Mouse (Mus musculus) E14TG2a.4 (cell line): ENCODE results near the gene Chek2.

ENCODE experiments used
- H3K27me3 ChIP-seq: 2 replicates; pipeline ENCODE4 v1.6.1; 2014; ENCODE audit warnings: low read length, control low read depth; ENCODE audit not compliant: insufficient read depth
- H3K36me3 ChIP-seq: 2 replicates; pipeline ENCODE4 v1.6.1; 2014; ENCODE audit warnings: low read length, control low read depth; ENCODE audit not compliant: insufficient read depth
- H3K4me1 ChIP-seq: replicated peaks from 2 replicates; pipeline ENCODE4 v1.6.1; 2014; ENCODE audit warnings: low read depth, low read length, control low read depth
- H3K4me3 ChIP-seq: replicated peaks from 2 replicates; pipeline ENCODE4 v1.5.1; 2014; ENCODE audit warnings: mild to moderate bottlenecking, low read length
- H3K9me3 ChIP-seq: 2 replicates; pipeline ENCODE4 v1.6.1; 2014; ENCODE audit warnings: low read length, control low read depth
- CTCF ChIP-seq: conservative IDR thresholded peaks from 2 replicates; pipeline ENCODE4 v1.5.1; 2014; ENCODE audit warnings: low read length
- NANOG ChIP-seq: IDR thresholded peaks from 2 replicates; pipeline ENCODE4 v1.6.1; 2014; ENCODE audit warnings: borderline replicate concordance, low read length, mixed read lengths
- POU5F1 ChIP-seq: IDR thresholded peaks from 2 replicates; pipeline ENCODE4 v1.6.1; 2014; ENCODE audit warnings: low read length, borderline replicate concordance

The Chek2 gene

GRCm38 (mm10) chr5:110839678-110840365, at the start of gene Chek2, which contains the start of gene Hscb:
Gene Chek2, plus strand, starts transcription at chr5:110839979.
Gene Hscb, minus strand, starts transcription at chr5:110839777.
- peak within 1 kb of the TSS; percentile 90 for H3K4me3 ChIP-seq
- TF ChIP-seq CTCF (no peak; the same call in 1 of the 2 replicates), NANOG (peak; percentile 87)
- peaks cover 40% of the 10 kb centered on the region for H3K4me1 ChIP-seq
- H3K9me3 ChIP-seq: no peaks in the 10 kb centered on the region
- H3K36me3 ChIP-seq: peaks cover 28% of the 10 kb centered on the region
- no peaks in the 10 kb centered on the region for H3K27me3 ChIP-seq

GRCm38 (mm10) chr5:110794363-110794762, 45.4 kb upstream of the Chek2 start:
- no peaks in the 10 kb centered on the region for H3K27me3 ChIP-seq
- H3K9me3 ChIP-seq: no peaks in the 10 kb centered on the region
- peaks cover 90% of the 10 kb centered on the region for H3K4me1 ChIP-seq
- H3K4me3 ChIP-seq: no peak overlapping the region
- peaks cover 100% of the 10 kb centered on the region for H3K36me3 ChIP-seq
- TF ChIP-seq NANOG (no peak), POU5F1 (no peak), CTCF (no peak)

- no peaks in the 10 kb centered on the region for H3K27me3 ChIP-seq
- TF ChIP-seq CTCF: no peak
- no peak for TF ChIP-seq POU5F1
- TF ChIP-seq NANOG: no peak
- no peaks in the 10 kb centered on the region for H3K9me3 ChIP-seq
Measured at GRCm38 (mm10) chr5:110797696-110798095, 42.1 kb upstream of the Chek2 start.

DNA sequence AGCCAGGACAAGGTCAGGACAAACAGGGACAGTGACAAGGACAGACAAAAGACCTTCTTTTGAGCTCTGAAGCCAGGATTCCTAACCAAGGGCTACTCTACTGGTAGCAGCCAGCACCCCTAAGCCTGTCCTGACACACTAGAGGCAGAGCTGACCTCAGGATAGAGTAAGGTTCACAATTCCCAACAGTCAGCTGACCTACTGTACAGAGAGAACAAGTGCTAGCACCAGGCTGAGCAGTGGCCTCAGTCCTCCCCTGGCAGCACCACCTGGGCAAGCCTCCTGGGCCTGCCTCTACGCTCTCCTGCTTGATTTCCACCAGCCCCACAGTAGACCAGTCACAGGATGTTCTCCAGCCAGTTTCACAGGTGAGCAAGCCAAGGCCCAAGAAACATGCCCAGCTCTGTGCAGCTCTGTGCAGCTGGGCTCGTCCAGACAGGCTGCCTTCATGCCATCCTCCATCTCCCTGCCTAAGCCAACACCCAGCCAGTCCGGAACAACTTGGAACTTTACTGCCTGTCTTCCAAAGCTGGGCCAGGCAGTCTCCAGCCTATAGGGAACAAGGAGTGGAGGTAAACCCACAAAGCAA, 38.6 kb upstream of the Chek2 start:
- Histone ChIP-seq H3K27me3 (no peaks in the 10 kb centered on the region), H3K4me3 (peak overlapping the region; percentile 92), H3K4me1 (peaks cover 91% of the 10 kb centered on the region), H3K9me3 (no peaks in the 10 kb centered on the region), H3K36me3 (peaks cover 93% of the 10 kb centered on the region)
- no peak for TF ChIP-seq CTCF
- TF ChIP-seq POU5F1: no peak
- TF ChIP-seq NANOG: no peak

More at GRCm38 (mm10) chr5:110797696-110798095, 42.1 kb upstream of the Chek2 start:
- H3K4me3 ChIP-seq: no peak overlapping the region
- H3K36me3 ChIP-seq: peaks cover 100% of the 10 kb centered on the region
- peaks cover 92% of the 10 kb centered on the region for H3K4me1 ChIP-seq

DNA sequence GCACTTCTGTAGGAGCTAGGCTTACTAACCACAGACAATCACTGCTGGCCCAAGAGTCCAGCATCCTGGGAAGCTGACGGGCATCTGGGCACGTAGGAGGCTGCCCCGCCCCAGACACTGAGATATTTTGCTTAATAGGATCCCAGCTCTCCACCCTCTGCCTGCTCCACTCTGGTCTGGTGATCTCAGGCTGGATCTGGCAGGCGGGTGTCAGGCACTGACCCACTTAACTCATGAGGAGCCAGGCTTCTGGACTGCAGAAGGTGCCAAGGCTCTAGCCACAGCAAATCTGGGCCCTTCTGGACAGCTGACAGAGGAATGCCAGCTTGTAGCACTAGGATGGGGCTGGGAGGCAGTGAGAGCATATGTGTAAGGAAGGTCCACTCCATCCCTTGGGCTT, 37.6 kb upstream of the Chek2 start:
- Histone ChIP-seq H3K9me3 (no peaks in the 10 kb centered on the region), H3K36me3 (peaks cover 93% of the 10 kb centered on the region), H3K4me3 (peak overlapping the region; percentile 92), H3K4me1 (peaks cover 94% of the 10 kb centered on the region), H3K27me3 (no peaks in the 10 kb centered on the region)
- TF ChIP-seq POU5F1 (no peak), CTCF (no peak), NANOG (no peak)

DNA sequence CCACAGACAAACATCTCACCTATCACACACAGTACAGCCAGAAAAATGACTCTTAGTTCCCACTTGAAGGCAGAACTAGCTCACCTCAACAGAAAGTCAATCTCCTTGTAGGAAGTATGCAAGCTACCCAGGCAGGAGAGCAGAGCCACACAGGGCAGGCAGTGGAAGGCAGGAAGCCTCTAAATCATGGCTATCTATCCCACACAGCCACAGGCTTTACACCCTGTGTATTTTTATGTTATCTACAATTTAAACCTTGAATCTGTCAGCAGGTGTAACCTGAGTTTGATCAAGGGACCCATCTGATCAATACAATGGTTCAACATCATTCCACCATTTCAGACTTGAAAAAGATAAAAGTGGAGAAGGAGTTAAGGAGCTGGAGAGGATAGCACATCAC, 37.0 kb upstream of the Chek2 start:
- Histone ChIP-seq H3K27me3 (no peaks in the 10 kb centered on the region), H3K36me3 (peaks cover 93% of the 10 kb centered on the region), H3K9me3 (no peaks in the 10 kb centered on the region), H3K4me1 (peaks cover 95% of the 10 kb centered on the region), H3K4me3 (peak overlapping the region; percentile 92)
- TF ChIP-seq CTCF (no peak), POU5F1 (no peak), NANOG (no peak)

GRCm38 (mm10) chr5:110804012-110804743, 35.6 kb upstream of the Chek2 start:
- Histone ChIP-seq H3K9me3 (no peaks in the 10 kb centered on the region), H3K4me1 (peaks cover 91% of the 10 kb centered on the region), H3K4me3 (peak overlapping the region; percentile 92), H3K36me3 (peaks cover 83% of the 10 kb centered on the region), H3K27me3 (no peaks in the 10 kb centered on the region)
- no peak for TF ChIP-seq POU5F1
- TF ChIP-seq CTCF: no peak
- TF ChIP-seq NANOG: no peak

GRCm38 (mm10) chr5:110806154-110806553, 33.6 kb upstream of the Chek2 start:
- Histone ChIP-seq H3K4me3 (peak overlapping the region; percentile 92), H3K4me1 (peaks cover 78% of the 10 kb centered on the region), H3K36me3 (peaks cover 63% of the 10 kb centered on the region), H3K9me3 (no peaks in the 10 kb centered on the region), H3K27me3 (no peaks in the 10 kb centered on the region)
- TF ChIP-seq NANOG (no peak), CTCF (no peak), POU5F1 (no peak)
